Mouse (Mus musculus) mouse embryonic stem cell (cell line): Measurements from ENCODE around the gene Iqsec2.

ENCODE experiments used
- in situ Hi-C, 2 experiments: fragments of 300-500 bp; cut with MboI; formaldehyde crosslinking; loops; 1 replicate in 1 of 2; 3 replicates in 1 of 2; pipeline ENCODE4 v1.14.3; 2019 to 2020; ENCODE audit warnings: low sequenced_read_pairs in 2 of 2, low pct_unique_long_range_greater_than_20kb in 1 of 2, mixed read lengths in 1 of 2; ENCODE audit not compliant: unreplicated experiment in 1 of 2

Iqsec2 gene

GRCm38 (mm10) chrX:152172487-152172935 is 28.4 kb downstream of the Iqsec2 start:
- in situ Hi-C loops: no loop called here

GRCm38 (mm10) chrX:152175284-152175683 is 31.2 kb downstream of the Iqsec2 start:
- in situ Hi-C loops: no loop called here

GRCm38 (mm10) chrX:152177897-152178296 is 33.8 kb downstream of the Iqsec2 start:
- in situ Hi-C loops: no loop called here

DNA sequence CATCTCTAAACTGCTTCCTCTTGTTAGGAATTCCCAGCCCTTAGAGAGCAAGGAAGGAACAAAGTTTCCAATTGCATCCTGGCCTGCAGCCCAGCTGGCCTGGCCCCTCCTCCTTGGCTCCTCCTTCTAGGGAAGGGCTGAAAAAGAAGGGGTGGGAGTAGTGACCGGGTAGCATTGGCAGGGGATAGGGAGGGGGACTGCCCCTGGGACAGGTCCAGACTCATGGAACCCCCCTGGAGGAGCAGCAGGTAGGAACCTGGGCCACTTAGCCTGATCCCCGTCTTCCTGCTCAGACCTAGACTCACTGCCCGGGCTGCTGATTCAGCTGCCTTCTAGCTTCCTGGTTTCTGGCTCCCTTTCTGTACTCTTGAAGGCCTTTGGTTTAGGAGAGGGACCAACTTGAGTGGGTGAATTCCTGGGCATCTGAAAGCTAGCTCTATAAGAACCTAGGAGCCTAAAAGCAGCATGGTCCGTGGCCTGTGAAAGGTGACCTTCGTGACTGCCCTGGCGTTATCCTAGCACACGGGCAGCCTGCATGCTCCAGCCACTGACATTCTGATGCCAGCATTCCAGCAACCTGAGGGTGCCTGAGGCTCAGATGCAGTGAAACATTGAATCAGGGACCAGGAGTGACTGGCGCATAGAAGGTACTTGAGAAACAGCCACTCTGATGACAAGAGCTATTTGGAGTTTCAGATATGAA is 34.9 kb downstream of the Iqsec2 start:
- in situ Hi-C loops: no loop called here

DNA sequence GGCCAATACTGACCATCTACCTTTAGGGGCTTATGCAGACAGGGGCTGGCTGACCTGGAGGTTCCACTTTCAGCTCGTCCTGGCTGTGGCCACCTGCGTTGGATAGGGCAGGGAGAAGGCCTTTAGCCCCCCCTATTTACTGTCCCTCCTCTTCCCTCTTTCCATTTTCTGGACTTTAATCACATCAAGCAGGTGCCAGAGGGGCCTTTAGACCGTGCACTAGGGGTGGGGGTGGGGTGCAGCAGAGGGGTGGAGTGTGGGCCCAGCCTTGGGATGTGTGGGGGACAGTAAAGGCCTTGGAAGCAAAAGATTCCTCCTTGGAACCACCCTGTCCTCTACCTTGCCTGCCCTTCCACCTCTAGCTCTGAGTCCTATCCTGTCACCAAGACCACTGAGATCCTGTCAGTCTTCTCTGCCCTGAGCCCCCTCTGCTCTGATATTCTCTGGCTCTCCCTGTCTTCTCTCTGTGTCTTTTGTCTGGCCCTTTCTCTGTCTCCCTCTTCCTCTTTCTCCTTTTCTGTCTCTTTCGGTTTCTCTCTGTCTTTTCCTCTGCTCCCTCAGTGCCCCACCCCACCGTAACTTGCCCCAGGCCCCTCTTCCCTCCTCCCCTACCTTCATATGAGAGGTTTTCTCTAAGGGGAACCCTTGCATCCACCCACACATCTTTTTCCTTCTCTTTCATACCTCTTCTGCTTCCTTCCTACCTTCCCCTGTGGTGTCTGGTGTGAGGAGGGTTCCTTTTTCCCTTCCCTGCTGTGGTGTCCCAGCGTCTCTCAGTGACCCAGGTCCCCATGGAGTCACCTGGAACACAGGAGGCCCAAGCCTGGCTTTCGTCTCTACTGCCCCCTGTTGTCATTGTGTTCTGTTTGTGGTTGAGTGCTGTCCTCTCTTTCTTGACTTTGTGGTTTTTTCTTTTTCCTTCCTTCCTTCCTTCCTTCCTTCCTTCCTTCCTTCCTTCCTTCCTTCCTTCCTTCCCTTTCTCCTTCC is 35.9 kb downstream of the Iqsec2 start:
- in situ Hi-C loops: no loop called here

- in situ Hi-C loops: no loop called here
These were observed 43.1 kb downstream of the Iqsec2 start for GRCm38 (mm10) chrX:152187151-152187550.

- in situ Hi-C loops: no loop called here
These were observed 47.2 kb downstream of the Iqsec2 start for GRCm38 (mm10) chrX:152191266-152191665.

DNA sequence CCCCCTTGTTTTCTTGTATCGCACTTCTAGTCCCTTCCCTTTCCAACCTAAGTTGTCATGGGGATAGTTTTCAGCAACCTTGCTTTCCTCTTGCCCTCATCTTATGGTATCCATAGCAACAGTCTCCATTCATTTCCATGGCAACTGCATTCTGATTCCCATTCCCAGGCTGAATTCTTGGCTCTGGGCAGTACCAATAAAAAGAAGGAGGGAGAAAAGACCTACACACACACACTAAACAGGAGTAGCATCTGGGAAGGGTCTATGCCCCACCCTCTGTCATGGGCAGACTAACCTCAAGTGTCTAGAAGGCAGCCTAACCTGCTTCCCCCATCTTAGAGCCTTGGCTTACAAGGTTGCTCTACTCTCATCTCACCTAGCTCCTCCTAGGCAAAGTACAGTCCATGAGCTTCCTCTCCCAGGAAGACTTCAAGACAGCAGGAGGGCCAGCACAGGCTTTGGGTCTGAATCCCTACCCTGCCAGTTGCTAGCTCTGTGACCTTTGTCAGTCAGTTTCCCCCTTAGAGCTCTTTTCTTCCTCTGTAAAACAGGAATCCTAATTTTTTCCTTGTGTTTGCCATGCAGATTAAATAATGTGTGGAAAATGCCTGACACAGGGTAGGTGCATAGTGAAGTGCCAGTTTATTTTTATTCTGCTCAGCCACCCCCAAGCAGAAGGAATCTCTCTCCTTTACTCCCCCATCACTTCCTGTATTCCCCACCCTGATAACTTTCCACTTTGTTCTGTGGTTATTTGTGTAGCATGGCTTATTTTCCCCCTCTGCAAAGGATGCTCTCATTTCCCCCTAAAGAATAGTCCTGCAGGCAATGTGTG is 54.0 kb downstream of the Iqsec2 start:
- in situ Hi-C loops: no loop called here

GRCm38 (mm10) chrX:152201737-152202421 is 57.8 kb downstream of the Iqsec2 start:
- in situ Hi-C loops: no loop called here

DNA sequence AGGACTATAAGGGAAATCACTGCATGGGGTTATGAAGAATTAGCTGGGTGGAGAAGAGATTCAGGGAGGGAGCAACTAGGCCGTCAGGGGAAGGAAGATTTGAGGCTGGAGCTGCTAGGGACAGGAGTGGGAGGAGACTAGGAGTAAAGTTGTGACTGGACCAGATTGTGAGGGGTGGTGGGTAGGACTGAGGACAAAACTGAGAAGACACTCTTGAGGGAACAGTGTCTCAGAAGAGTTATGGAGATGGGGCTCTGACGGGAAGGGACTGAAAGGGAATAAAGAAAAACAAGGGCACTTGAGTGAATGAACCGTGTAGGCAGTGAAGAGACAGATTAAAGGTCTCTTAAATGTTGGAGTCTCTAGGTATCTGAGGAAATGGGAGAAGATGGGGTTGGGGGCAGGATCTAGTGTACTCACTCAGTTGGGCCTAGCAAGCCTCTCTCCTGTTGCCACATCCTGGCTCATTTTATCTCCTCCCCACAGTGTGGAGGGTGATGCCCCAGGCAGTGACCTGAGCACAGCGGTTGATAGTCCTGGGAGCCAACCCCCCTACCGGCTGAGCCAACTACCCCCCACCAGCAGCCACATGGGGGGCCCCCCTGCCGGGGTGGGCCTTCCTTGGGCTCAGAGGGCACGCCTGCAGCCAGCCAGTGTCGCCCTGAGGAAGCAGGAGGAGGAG is 58.5 kb downstream of the Iqsec2 start:
- in situ Hi-C loops: no loop called here

DNA sequence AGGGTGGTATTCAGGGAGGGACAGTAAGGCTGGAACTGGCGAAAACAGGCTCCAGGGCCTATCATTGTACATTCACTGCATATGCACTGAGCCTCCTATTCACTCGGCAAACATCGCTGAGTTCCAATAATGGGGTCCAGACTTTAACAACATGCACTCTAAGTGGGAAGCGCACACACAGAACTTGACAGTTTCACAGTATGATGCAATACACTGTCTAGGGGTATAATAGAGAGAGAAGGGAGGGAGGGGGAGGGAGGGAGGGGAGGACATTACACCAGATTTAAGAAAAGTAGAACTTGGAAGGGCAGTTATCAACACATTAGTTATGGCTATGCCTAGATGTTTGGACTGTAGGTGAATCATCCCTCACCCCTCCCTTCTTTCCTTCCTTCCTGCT is 59.2 kb downstream of the Iqsec2 start:
- in situ Hi-C loops: no loop called here

GRCm38 (mm10) chrX:152205486-152205885 is 61.4 kb downstream of the Iqsec2 start:
- in situ Hi-C loops: no loop called here

GRCm38 (mm10) chrX:152214703-152215102 is 70.6 kb downstream of the Iqsec2 start:
- in situ Hi-C loops: no loop called here

DNA sequence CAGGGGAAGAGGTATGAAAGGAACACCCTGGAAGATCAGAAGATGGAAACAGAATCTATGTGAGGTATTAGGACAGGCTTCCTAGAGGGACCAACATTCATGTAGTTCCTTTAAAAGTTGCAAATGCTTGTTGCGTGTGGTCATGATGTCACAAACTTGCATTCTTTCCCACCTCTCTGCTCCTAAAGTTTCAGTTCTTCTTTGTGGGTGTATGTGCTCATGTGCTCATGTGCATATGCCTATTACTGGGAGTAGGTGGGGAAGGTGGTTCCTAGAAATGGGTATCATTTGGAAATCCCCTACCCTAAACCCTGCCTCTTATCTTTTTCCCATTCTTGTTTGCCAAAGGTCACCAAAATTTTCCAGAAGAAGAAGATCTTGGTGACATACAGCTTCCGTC is 74.5 kb downstream of the Iqsec2 start:
- in situ Hi-C loops: no loop called here

- in situ Hi-C loops: no loop called here
These were observed 77.7 kb downstream of the Iqsec2 start for GRCm38 (mm10) chrX:152221721-152222120.

GRCm38 (mm10) chrX:152222226-152222625 is 78.2 kb downstream of the Iqsec2 start:
- in situ Hi-C loops: no loop called here

DNA sequence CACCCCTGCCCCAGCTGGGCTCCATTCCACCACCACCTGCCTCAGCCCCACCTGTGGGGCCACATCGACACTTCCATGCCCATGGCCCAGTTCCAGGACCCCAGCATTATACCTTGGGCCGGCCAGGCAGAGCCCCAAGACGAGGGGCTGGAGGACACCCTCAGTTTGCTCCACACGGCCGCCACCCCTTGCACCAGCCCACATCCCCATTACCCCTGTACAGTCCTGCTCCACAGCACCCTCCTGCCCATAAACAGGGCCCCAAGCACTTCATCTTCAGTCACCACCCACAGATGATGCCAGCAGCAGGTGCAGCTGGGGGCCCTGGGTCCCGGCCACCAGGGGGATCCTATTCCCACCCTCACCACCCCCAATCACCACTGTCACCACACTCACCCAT is 79.2 kb downstream of the Iqsec2 start:
- in situ Hi-C loops: no loop called here

- in situ Hi-C loops: no loop called here
These were observed 80.2 kb downstream of the Iqsec2 start for GRCm38 (mm10) chrX:152224280-152224679.
